Mouse (Mus musculus): ENCODE results near the gene Gpcpd1. TPM values are rescaled to one million over a fixed set of nuclear protein-coding genes. Genes with fewer than 3 reads are reported as not detected.

Gene Gpcpd1
- 80.1 TPM for total RNA-seq (2023)

GRCm38 (mm10) chr2:132587240-132587779, at the start of gene Gpcpd1:
Gpcpd1 (minus strand) TSS chr2:132587729.

Other genes starting within 250 kb of the Gpcpd1 start
- gene Prokr2, start 202.3 kb downstream of the Gpcpd1 start, total RNA-seq (2023) = not detected
- 25.4 TPM for gene Shld1, start 99.2 kb upstream of the Gpcpd1 start, total RNA-seq (2023)
- not detected for gene Chgb, start 193.5 kb upstream of the Gpcpd1 start, total RNA-seq (2023)
- 33.2 TPM for gene Trmt6, start 228.3 kb upstream of the Gpcpd1 start, total RNA-seq (2023)
- 2.9 TPM for gene Mcm8, start 228.4 kb upstream of the Gpcpd1 start, total RNA-seq (2023)